Mouse (Mus musculus) CH12.LX (cell line): ENCODE results near the gene Xpo4. TPM values are rescaled to one million over a fixed set of nuclear protein-coding genes. Genes with fewer than 3 reads are reported as not detected.

ENCODE experiments used
- DNase-seq: peaks from one replicate; pipeline ENCODE4 v3.0.0-alpha.2; 2013; ENCODE audit errors: extremely low read depth
- H3K27ac ChIP-seq: 2 replicates; pipeline ENCODE4 v1.5.1; 2012; ENCODE audit warnings: low read depth, mild to moderate bottlenecking, control low read depth, moderate library complexity; ENCODE audit not compliant: insufficient read depth
- H3K27me3 ChIP-seq: replicated peaks from 2 replicates; pipeline ENCODE3; 2012; ENCODE audit warnings: inconsistent platforms
- H3K36me3 ChIP-seq, 2 experiments: replicated peaks in 1 of 2; 2 replicates each; pipeline versions ENCODE3 to v1.6.1; 2012; ENCODE audit warnings: inconsistent platforms in 1 of 2, low read length in 1 of 2, mild to moderate bottlenecking in 1 of 2, mixed read lengths in 1 of 2, moderate library complexity in 1 of 2; ENCODE audit not compliant: control insufficient read depth in 1 of 2, insufficient read depth in 1 of 2
- H3K4me1 ChIP-seq, 2 experiments: 2 replicates each; pipeline ENCODE4 v1.6.1; 2012; ENCODE audit warnings: inconsistent platforms in 1 of 2, moderate library complexity in 1 of 2; ENCODE audit not compliant: insufficient read depth in 2 of 2, control insufficient read depth in 1 of 2
- H3K4me2 ChIP-seq: 2 replicates; pipeline ENCODE4 v1.6.1; 2012; ENCODE audit warnings: low read depth, mild to moderate bottlenecking, control low read depth; ENCODE audit not compliant: poor library complexity, insufficient read depth, severe bottlenecking
- H3K4me3 ChIP-seq, 3 experiments: fragments of 150-350 bp in 1 of 3; sonication (generic) in 1 of 3; replicated peaks in 1 of 3; 2 replicates each; pipeline versions ENCODE3 to v1.5.1; 2011 to 2012; ENCODE audit warnings: low read depth in 2 of 3, low read length in 2 of 3, mild to moderate bottlenecking in 2 of 3, moderate library complexity in 2 of 3, control low read depth in 1 of 3, improper control_type of control experiment in 1 of 3, inconsistent platforms in 1 of 3, mixed read lengths in 1 of 3; ENCODE audit not compliant: poor library complexity in 1 of 3
- H3K79me2 ChIP-seq: replicated peaks from 2 replicates; pipeline ENCODE4 v1.6.1; 2012; ENCODE audit warnings: mild to moderate bottlenecking, moderate library complexity; ENCODE audit not compliant: control insufficient read depth, poor library complexity, insufficient read depth, severe bottlenecking; ENCODE audit errors: extremely low read depth
- H3K9ac ChIP-seq: 2 replicates; pipeline ENCODE4 v1.6.1; 2012; ENCODE audit warnings: low read depth, mild to moderate bottlenecking, control low read depth, moderate library complexity; ENCODE audit not compliant: insufficient read depth
- H3K9me3 ChIP-seq: replicated peaks from 2 replicates; pipeline ENCODE3; 2012; ENCODE audit warnings: low read length, inconsistent platforms, mixed read lengths
- CHD1 ChIP-seq: IDR thresholded peaks from 2 replicates; pipeline ENCODE4 v1.6.1; 2012; ENCODE audit warnings: low read depth, low read length, improper control_type of control experiment, inconsistent platforms
- CHD2 ChIP-seq: IDR thresholded peaks from 2 replicates; pipeline ENCODE4 v1.6.1; 2011; ENCODE audit warnings: low read length, improper control_type of control experiment
- HCFC1 ChIP-seq: IDR thresholded peaks from 2 replicates; pipeline ENCODE4 v1.6.1; 2012; ENCODE audit warnings: low read depth, mild to moderate bottlenecking, inconsistent platforms, low read length, improper control_type of control experiment
- IRF4 ChIP-seq: IDR thresholded peaks from 2 replicates; pipeline ENCODE4 v1.6.1; 2014; ENCODE audit warnings: low read depth, mild to moderate bottlenecking, inconsistent platforms, low read length, improper control_type of control experiment
- JUN ChIP-seq: IDR thresholded peaks from 2 replicates; pipeline ENCODE4 v1.6.1; 2011; ENCODE audit warnings: low read depth, mild to moderate bottlenecking, low read length, improper control_type of control experiment, moderate library complexity; ENCODE audit not compliant: insufficient read depth
- KAT2A ChIP-seq: IDR thresholded peaks from 2 replicates; pipeline ENCODE4 v1.6.1; 2012; ENCODE audit warnings: low read length, improper control_type of control experiment, inconsistent platforms; ENCODE audit not compliant: insufficient replicate concordance
- MAFK ChIP-seq: IDR thresholded peaks from 2 replicates; pipeline ENCODE4 v1.6.1; 2011; ENCODE audit warnings: low read length, improper control_type of control experiment; ENCODE audit not compliant: insufficient replicate concordance
- MAX ChIP-seq: IDR thresholded peaks from 2 replicates; pipeline ENCODE4 v1.6.1; 2011; ENCODE audit warnings: low read length, improper control_type of control experiment
- MAZ ChIP-seq: IDR thresholded peaks from 2 replicates; pipeline ENCODE4 v1.6.1; 2012; ENCODE audit warnings: low read depth, mild to moderate bottlenecking, inconsistent platforms, low read length, improper control_type of control experiment, moderate library complexity
- MEF2A ChIP-seq: IDR thresholded peaks from 2 replicates; pipeline ENCODE4 v1.6.1; 2014; ENCODE audit warnings: low read depth, mild to moderate bottlenecking, inconsistent platforms, low read length, improper control_type of control experiment, borderline replicate concordance
- MYC ChIP-seq: IDR thresholded peaks from 2 replicates; pipeline ENCODE4 v1.6.1; 2011; ENCODE audit warnings: low read depth, mild to moderate bottlenecking, improper control_type of control experiment, low read length
- NELFE ChIP-seq: IDR thresholded peaks from 2 replicates; pipeline ENCODE4 v1.6.1; 2011; ENCODE audit warnings: low read depth, low read length, improper control_type of control experiment
- NRF1 ChIP-seq: IDR thresholded peaks from 2 replicates; pipeline ENCODE4 v1.6.1; 2014; ENCODE audit warnings: low read depth, mild to moderate bottlenecking, inconsistent platforms, low read length, improper control_type of control experiment, moderate library complexity
- PAX5 ChIP-seq: IDR thresholded peaks from 2 replicates; pipeline ENCODE4 v1.6.1; 2012; ENCODE audit warnings: low read length, inconsistent platforms, mixed read lengths
- POLR2A ChIP-seq: IDR thresholded peaks from 2 replicates; pipeline ENCODE4 v1.6.1; 2011; ENCODE audit warnings: low read depth, mild to moderate bottlenecking, improper control_type of control experiment, low read length
- POLR2AphosphoS2 ChIP-seq: IDR thresholded peaks from 2 replicates; pipeline ENCODE4 v1.6.1; 2011; ENCODE audit warnings: low read depth, low read length, improper control_type of control experiment
- RAD21 ChIP-seq: IDR thresholded peaks from 2 replicates; pipeline ENCODE4 v1.6.1; 2011; ENCODE audit warnings: low read depth, mild to moderate bottlenecking, low read length, improper control_type of control experiment, moderate library complexity
- RCOR1 ChIP-seq: conservative IDR thresholded peaks from 2 replicates; pipeline ENCODE4 v1.6.1; 2012; ENCODE audit warnings: low read depth, mild to moderate bottlenecking, inconsistent platforms, low read length, improper control_type of control experiment
- SIN3A ChIP-seq: IDR thresholded peaks from 2 replicates; pipeline ENCODE4 v1.6.1; 2012; ENCODE audit warnings: low read length, improper control_type of control experiment, inconsistent platforms
- TBP ChIP-seq: conservative IDR thresholded peaks from 2 replicates; pipeline ENCODE4 v1.6.1; 2011; ENCODE audit warnings: low read depth, low read length, improper control_type of control experiment
- TCF12 ChIP-seq: IDR thresholded peaks from 2 replicates; pipeline ENCODE4 v1.6.1; 2014; ENCODE audit warnings: low read depth, mild to moderate bottlenecking, inconsistent platforms, low read length, improper control_type of control experiment
- USF1 ChIP-seq: IDR thresholded peaks from 2 replicates; pipeline ENCODE4 v1.6.1; 2014; ENCODE audit warnings: low read depth, mild to moderate bottlenecking, inconsistent platforms, low read length, improper control_type of control experiment
- USF2 ChIP-seq: conservative IDR thresholded peaks from 2 replicates; pipeline ENCODE4 v1.6.1; 2011; ENCODE audit warnings: low read depth, low read length, improper control_type of control experiment
- ZC3H11A ChIP-seq: IDR thresholded peaks from 2 replicates; pipeline ENCODE4 v1.6.1; 2012; ENCODE audit warnings: low read depth, mild to moderate bottlenecking, inconsistent platforms, low read length, improper control_type of control experiment
- ZMIZ1 ChIP-seq: IDR thresholded peaks from 2 replicates; pipeline ENCODE4 v1.6.1; 2012; ENCODE audit warnings: low read depth, mild to moderate bottlenecking, inconsistent platforms, low read length, improper control_type of control experiment
- dilution Hi-C: fragments of 300-500 bp; cut with MboI; formaldehyde crosslinking; loops from 2 replicates; pipeline ENCODE4 v1.14.3; 2020; ENCODE audit warnings: low sequenced_read_pairs; ENCODE audit not compliant: extremely low pct_unique_long_range_greater_than_20kb, extremely low pct_ligation_motif_present
- in situ Hi-C: fragments of 300-500 bp; cut with MboI; formaldehyde crosslinking; loops from 3 replicates; pipeline ENCODE4 v1.14.3; 2019; ENCODE audit warnings: low sequenced_read_pairs, low pct_ligation_motif_present, low pct_unique_long_range_greater_than_20kb, mixed read lengths
- polyA plus RNA-seq: library from polyadenylated mRNA; unstranded; fragments of >175 nt; gene quantifications from 2 replicates; pipeline ENCODE4 v1.2.1, GENCODE M21; 2012; ENCODE audit warnings: low read depth; ENCODE audit not compliant: insufficient read length
- total RNA-seq, 2 experiments: library from RNA; depleted of rRNA; stranded (reverse); fragments of 300-350 nt in 1 of 2; fragments of >200 nt in 1 of 2; gene quantifications; 2 replicates each; pipeline ENCODE4 v1.2.3; 2012 to 2014

The Xpo4 gene
- total and polyA plus RNA-seq, 3 experiments = 30.2 to 47.3 (median 43.0) TPM

GRCm38 (mm10) chr14:57664822-57665627 lies at the start of gene Xpo4 (continued):
- 0 out of 2 replicates have a peak, but pooled peaks have one; percentile 11 for TF ChIP-seq RCOR1

- Histone ChIP-seq H3K4me3 (no peak overlapping the region), H3K27ac (no peak overlapping the region), H3K36me3 (no peaks in the 10 kb centered on the region), H3K79me2 (no peaks in the 10 kb centered on the region), H3K9me3 (no peaks in the 10 kb centered on the region), H3K9ac (no peak overlapping the region), H3K4me1 (peaks cover 0 to 4% of the 10 kb centered on the region in 2 experiments; a peak in 3 of 4 replicates)
- dilution Hi-C loops = no loop called here
- no peak for DNase-seq
- TF ChIP-seq MAFK (no peak), USF1 (no peak), POLR2A (no peak), TBP (no peak), MAZ (no peak), PAX5 (no peak), RAD21 (no peak), TCF12 (no peak), POLR2AphosphoS2 (no peak), SIN3A (no peak)
- TF ChIP-seq, all 38 proteins: peak for 0
- in situ Hi-C loops = no loop called here
- Histone ChIP-seq H3K27me3 (no peaks in the 10 kb centered on the region), H3K4me2 (no peak overlapping the region)
Measured at GRCm38 (mm10) chr14:57712884-57713283, 47.7 kb upstream of the Xpo4 start.

DNA sequence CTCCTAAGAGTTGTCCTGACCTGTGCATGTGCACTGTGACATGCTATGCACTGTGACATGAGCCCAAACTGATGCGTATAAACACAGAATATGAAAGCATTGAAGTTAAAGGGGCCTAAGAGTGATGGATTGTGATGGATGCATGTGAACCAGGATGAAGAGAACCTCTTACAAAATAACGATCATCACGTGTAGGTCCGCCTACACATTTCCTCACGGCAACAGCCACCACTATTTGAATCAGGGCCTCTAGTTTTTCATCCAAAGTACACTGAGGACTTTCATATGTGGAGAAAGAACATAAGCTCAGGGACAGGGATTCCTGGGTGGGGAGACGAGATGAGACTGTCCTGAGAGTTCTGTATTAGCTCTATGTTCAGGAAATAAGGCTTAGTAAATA lies 45.8 kb upstream of the Xpo4 start:
- H3K27ac ChIP-seq = no peak overlapping the region
- peaks cover 0 to 4% of the 10 kb centered on the region in 2 experiments; a peak in 3 of 4 replicates for H3K4me1 ChIP-seq
- no peaks in the 10 kb centered on the region for H3K36me3 ChIP-seq
- H3K4me3 ChIP-seq = no peak overlapping the region
- no peak overlapping the region for H3K9ac ChIP-seq
- dilution Hi-C loops (no loop called here), in situ Hi-C loops (no loop called here)
- no peaks in the 10 kb centered on the region for H3K27me3 ChIP-seq
- no peak for TF ChIP-seq POLR2A
- no peak for TF ChIP-seq MAX
- no peak for TF ChIP-seq TCF12
- TF ChIP-seq ZMIZ1 = no peak
- no peak for TF ChIP-seq MEF2A
- no peak for TF ChIP-seq MYC
- TF ChIP-seq CHD2 = no peak
- TF ChIP-seq PAX5 = no peak
- TF ChIP-seq KAT2A = no peak
- TF ChIP-seq ZC3H11A = no peak
- TF ChIP-seq JUN = no peak
- TF ChIP-seq NRF1 = no peak
- TF ChIP-seq HCFC1 = no peak
- no peak for TF ChIP-seq MAZ
- no peak for TF ChIP-seq NELFE
- no peak for TF ChIP-seq IRF4
- TF ChIP-seq USF1 = no peak
- TF ChIP-seq POLR2AphosphoS2 = no peak
- TF ChIP-seq CHD1 = no peak
- no peak for TF ChIP-seq USF2
- no peaks in the 10 kb centered on the region for H3K9me3 ChIP-seq
- no peak overlapping the region for H3K4me2 ChIP-seq
- no peak for DNase-seq
- no peaks in the 10 kb centered on the region for H3K79me2 ChIP-seq
